Mouse (Mus musculus) cerebellum, adult 11 months (tissue): ENCODE measurements at regions not wholly inside any gene's neighbourhood (a gene's known extent, or its start where the extent isn't known, plus 50 kb on each side); places are given as distances from the start of the nearest gene placed in this dataset.
A peak's percentile ranks its signal among the peaks of the same experiment; 100 is the strongest.

Experiments
- DNase-seq: peaks from one replicate; pipeline ENCODE4 v3.0.0; 2022

DNA sequence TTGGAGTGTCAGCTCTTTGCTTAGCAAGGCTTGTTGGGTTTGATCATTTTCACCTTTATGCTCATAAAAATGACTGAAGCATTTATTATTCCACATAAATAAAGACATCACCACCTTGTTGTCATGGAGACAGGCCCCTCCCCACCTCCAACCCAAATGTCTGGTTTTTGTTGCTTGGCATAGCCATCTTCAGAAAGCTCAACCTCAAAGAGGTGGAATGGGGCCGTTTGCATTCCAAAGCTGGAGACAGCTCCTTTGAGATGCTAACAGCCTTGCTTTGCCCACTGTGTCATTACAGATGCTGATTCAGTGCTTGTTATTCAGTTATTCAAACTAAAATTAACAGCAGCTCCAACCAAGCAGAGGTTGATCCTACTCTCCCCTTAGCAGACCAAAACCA, 51.9 kb upstream of the Lgalsl start:
- no peak for DNase-seq

DNA sequence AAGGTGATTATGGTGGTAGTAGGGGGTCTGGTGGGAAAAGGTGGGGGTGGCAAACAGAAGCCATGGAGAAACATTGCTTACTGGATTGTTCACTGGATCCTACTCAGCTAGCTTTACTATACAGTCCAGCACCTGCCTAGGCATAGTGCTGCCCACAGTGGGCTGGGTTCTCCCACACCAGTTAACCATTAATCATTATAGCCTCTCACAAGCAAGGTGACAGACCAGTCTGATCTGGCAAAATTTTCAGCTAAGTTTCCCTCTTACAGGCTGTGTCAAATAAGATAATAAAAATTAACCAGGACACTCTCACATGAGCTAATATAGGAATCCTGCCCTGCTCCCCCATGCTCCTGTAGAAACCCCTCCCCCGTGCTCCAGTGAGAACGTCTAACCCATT, 53.1 kb upstream of the Lgalsl start:
- no peak for DNase-seq

DNA sequence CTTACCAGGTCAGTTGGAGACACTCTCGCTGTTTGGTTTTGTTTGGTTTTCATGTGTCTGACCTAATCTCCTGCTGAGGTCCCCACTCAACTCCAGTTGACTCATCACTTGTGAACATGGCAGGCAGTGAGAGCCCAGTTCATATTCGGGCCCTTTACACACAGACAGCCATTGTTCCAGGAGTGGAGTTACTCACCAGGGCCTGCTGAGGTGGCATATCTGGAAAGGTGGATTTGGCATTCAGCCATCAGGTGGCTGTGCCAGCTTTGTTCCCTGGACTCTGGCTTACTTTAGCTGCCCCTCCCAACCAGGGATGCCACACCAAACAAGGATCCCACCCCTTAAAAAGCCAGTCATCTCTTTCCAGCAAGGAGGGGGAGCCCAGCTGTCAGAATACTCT, 56.2 kb upstream of the Lgalsl start:
- DNase-seq: no peak

DNA sequence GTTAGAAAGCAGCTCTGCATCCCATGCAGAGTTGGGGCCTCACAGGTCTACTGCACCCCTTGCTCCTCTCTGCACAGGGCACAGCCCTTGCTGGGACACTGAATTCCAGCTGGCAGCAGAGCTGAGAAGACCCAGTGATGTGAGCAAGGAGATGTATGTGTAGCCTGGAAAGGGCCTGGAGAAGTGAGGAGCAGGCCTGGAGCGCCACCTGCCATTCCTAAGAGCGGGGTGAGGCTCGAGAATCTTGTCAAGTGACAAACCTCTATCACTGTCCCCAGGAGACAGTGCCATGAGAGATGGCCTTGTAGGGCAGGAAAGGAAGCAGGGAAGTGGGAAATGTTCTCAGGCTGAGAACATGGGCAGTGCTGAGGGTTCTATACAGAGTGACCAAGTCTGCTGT, 59.6 kb upstream of the Lgalsl start:
- DNase-seq: no peak

DNA sequence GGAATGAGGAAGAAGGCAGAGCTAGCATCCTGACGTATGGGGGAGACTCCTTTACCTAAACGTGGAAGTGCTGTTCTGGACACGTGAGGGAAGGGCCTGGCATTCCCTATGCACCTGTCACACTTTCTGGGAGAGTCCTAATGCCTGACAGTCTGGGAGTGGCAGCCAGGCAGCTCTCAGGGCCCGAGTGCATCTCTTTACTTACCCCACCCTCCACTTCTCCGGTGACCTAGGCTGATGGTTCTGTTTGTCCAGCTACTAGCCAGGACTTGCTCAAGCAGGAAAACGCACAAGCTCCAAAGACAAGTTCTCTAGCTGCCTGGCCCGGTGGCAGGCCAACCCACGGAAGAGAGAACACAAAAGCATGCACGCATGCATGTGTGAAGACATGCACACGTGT, 60.9 kb upstream of the Lgalsl start:
- DNase-seq: no peak

DNA sequence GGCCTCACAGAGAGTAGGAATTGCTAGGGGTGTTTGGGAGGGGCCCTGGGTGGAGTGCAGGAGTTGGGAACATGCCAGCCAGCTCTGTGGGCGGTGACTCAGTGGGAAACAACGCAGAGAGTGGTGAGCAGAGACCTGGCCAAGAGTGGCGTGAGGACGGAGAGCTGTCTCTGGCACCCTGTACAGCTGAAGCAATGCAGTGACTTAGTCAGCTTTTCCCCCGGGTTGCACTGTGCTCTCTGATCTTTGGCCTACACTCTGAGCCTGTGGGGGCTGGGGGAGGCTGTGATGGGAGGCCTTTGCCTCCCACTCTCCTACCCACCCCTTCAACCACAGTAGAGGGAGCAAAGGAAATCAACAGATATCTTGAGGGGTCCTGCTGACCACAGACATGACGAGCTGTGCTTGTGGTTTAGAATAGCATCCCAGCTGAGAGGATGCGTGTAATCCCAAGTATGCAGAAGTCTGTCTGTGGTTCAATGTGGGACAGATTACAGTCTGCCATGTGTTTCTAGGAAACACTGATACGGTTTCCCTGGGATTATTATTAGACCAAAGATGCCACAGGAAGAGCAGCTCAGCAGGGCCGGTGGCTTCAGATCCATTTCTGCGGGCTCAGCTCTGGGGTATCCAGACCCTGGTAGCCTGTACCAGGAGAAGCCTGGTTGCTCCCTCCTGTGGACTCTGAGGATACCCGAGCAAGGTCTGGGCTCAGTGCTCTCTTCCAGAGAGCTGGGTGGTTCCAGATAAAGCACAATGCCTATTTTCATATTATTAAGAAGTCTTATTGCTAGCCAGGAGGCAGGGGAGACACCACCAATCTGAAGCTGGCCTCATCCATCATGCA, 65.6 kb upstream of the Lgalsl start:
- no peak for DNase-seq

DNA sequence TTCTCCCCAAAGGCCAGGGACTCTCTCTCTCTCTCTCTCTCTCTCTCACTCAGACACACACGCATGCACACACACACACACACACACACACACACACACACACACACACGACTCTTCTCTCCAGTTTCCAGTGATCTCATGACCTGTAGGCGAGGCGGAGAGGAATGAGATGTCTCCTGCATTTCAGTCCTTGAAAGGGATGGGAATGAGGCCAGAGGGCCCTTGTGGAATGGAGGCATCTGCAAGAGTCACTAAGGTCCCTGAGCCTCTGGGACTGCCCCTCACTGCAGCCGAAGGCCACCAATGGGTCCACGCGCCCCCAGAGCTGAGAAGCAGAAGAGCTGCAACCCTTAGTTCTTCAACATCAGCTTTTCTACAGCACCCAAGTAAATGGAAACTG, 66.6 kb upstream of the Lgalsl start:
- DNase-seq: no peak

DNA sequence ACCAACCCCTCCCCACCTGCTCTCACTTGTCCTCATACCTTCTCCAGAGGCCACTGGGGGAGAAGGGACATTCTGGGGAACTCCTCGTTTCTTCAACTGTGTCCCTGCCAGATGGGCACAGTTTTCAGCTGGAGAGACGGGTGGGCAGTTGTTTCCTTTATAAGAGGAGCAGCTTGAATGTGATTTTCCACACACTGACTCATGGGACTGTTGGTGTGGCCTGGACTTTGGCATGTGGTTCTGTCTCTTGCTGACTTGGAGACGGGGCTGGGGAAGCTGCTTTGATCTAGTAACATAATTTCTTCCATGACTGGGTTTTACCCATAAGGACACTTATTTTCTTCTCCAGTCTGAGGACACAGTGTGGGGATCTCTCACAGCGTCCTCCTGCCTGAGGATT, 67.7 kb upstream of the Lgalsl start:
- no peak for DNase-seq

DNA sequence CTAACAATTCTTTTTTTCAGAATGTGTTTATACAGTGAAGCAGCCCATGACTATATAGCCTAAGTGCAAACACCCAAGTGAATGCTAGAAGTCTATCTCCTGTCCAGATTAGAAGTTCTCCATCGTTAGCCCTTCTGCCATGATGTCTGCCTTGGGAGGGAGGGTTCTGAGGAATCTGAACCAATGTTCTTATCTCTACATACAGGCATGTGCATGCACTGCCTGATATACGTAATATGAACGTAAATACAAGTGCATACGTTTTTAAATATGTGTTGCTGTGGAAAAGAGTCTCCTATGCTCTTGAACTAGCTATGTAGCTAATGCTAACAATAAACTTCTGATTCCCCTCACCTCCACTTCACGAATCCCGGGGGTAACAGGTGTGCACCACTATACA, 68.9 kb upstream of the Lgalsl start:
- DNase-seq: no peak

DNA sequence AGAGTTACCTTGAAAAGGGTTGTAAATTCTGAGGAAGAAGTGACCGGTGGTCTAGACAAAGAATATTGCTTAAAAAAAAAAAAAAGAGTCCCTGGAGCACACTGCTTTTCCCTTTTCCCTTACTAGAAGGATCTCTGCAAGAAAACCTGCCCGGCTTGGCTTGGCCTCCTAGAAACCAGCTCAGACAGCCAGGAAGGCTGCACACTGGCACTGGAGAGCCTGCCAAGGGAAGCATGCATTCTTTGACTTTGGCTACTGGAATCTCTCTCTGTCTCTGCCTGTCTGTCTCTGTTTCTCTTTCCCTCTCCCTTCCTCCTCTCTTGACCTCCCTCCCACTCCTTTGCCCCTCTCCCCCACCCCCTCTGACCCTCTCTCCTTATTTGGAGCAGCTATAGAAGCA, 71.1 kb upstream of the Lgalsl start:
- no peak for DNase-seq

DNA sequence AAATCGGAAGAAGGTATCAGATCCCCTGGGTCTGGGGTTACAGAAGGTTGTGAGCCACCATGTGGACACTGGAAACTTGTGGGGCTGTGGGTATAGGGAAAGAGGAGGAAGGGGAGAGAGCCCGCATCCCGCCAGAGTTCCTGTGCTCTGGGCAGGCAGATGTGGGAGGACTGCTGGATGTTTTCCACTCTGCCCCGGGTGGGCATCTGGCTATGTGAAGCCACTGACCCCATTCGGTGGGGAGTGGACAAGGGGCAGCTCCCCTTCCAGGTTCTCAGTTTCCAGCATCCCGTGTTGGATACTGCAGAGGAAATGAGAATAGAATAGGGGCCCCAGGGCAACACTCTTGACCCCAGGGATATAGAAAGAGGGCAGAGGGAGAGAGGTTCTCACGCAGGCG, 72.1 kb upstream of the Lgalsl start:
- no peak for DNase-seq

DNA sequence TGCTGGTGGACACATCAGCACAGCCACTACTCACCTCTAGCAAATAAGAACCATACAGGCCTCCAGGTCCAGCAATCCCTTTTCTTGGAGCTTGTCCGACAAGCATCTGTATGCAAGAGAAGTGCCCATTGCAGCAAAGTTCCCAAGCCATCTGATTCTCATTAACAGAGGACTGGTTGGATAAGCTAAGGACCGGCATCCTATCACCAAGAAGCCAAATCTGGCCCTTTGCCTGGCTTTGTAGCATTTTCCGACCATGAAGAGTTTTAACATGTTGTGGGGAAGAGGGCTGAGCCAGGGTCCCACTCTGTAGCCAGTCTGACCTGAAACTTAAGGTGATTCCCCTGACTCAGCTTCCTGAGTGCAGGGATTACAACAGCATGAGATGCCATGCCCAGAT, 77.1 kb upstream of the Lgalsl start:
- no peak for DNase-seq

DNA sequence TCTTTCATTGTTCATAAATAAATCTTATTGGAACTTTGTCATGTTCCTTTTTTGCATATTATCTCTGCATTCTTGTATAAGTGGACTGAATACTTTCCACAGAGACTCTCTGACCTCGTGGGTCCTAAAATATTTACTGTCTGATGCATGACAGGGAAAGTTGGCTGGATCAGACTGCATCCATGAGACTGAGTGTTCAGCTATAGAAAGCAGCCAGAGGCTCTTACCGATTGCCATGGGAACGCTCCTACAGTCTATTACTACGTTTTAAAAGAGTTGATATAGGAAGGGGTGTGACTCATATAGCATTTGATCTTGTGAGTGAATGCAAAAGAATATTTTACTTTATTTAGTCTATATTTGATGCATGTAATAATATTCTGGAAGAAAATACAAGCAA, 77.6 kb upstream of the Lgalsl start:
- DNase-seq: no peak

DNA sequence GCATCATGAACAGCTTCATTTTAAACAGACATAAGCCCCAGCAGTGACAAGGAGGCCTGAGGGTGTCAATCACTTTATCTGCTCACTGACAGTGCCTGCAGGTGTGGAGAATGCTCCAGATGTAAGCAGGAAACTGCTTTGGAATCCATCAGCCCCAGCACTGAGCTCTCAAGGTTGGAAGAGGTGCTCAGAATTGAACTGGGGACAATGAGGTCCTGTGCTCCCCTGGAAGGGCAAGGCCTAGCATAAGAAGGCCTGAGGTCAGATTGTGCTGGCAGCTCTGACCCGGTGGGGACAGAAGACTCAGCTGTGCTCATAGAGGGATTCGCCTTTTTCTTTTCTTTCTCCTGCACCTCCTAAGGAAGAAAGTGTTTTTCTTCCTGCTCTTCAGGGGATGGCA, 82.2 kb upstream of the Lgalsl start:
- no peak for DNase-seq

DNA sequence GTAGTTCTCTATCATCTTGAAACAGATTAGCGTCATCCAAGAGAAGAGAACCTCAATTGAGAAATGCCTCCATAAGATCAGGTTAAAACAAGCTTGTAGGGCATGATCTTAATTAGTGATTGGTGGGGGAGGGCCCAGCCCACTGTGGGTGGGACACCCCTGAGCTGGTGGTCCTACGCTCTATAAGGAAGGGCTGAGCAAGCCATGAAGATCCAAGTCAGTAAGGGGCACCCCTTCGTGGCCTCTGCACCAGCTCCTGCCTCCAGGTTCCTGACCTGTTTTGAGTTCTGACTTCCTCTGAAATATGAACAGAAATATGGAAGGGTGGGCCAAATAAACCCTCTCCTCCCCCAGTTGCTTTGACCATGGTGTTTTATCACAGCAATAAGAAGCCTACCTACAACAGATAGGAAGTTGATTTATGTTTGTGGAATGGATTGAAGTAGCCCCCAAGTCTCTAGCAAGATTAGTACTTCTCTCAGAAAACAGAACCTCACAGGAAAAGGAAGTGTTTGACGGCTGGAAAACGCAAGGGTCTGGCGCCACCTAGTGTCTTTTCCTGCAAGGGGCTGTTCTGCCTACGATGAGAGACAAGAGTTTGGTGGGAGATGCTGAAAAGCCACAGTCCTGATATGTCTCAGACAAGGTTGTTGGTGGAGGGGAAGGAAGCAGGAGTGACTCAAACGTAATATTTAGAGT, 82.9 kb upstream of the Lgalsl start:
- DNase-seq: peak; percentile 61

DNA sequence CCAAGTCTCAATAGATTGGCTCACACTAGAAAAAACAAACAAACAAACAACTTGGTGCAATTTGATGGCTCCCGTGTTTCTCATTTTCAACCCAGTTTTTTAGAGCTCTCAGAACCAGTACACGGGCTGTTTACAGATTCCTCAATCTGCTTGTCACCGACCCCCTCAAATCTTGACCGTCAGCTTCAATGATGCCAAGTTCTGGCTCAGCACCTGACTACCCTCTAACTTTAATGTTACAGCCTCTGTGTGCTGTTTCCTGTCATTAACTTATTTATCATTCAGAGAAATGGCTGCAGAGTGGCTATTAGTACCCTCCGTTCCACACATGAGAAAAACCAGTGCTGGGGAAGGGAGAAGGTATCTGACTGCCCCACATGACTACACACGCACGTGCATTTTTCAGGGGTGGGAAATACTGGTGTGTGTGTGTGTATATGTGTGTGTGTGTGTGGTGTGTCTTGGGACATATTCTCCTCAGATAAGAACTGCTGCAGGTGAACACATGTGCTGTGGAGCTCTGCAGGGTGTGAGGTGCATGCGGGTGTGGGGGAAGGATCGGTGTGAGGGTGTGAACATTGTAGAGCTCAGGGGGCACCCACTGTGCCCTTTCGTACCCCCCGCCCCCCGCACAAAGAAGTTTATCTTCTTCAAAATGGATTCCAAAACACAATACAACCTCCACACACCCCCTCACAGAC, 83.6 kb upstream of the Lgalsl start:
- DNase-seq: no peak

DNA sequence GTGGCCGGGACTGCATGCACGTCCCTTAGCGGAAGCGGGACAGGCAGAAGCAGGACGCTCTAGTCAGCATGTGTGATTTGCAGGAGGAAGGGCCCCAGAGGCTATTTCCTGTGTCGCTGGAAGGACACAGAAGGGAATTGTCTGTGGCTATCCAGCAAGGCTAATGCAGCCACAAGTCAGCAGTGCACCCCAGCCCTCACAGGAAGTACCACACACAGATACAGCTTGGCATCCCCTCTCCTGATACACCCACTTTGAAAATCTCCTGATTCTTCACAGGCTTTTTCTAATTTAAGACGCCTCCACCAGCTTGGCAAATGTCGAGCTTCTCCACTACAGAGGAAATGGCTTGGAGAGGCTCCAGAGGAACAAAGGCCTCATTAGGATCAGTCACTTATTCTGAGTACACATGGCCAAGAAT, 84.3 kb upstream of the Lgalsl start:
- DNase-seq: no peak

DNA sequence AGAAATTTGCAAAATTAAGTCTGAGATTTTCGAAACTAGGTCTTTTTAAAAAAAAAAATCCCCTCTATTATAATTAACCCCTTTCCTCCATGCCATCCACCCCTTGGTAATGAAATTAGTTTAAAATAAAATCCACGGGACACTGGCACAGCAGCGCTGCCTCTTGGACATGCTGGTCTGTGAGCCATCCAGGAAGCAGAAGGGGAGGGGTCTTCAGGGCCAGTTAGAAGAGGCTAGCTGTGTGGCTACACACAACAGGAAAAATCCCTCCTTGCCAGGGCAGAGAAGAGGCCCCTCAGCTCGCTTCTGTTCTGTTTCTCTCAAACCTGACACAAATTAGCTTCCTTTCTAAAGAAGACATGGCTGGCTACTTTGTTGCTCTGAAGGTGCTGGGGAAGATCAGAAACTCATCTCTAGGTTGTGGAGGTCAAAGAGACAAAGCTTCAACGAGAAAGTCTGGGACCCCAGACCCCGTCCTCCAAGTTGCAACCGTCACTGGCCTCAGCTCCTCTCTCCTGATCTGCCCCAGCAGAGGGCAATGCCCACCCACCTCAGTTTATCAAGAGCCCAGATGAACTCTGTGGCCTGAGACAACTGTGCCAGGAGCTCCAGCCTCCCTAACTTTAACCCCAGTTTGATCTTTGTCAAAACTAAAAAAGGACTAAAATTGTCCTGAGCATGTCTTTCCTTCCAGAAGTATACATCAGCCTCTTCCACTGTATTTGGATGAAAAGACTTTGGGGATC, 85.0 kb upstream of the Lgalsl start:
- no peak for DNase-seq

DNA sequence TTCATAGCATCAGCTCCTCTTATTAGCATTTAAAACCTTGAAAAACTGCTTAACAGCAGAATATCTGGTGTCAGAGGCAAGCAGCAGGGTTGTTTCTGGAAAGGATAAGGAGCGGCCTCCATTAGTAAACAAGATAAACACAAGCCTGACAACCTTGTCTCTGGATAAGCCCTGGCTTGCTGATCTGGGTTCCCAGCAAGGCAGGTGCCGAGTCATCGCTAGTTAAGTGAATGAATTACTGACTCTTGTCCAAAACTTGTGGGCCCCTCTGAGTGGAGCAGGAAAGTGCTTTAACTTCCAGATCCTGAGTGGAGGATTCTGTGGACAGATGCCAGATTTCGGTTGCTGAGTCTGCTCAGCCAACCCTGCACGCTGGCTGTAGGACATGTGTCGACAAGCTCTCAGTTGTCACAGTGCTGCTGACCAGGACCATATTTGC, 85.6 kb upstream of the Lgalsl start:
- no peak for DNase-seq

DNA sequence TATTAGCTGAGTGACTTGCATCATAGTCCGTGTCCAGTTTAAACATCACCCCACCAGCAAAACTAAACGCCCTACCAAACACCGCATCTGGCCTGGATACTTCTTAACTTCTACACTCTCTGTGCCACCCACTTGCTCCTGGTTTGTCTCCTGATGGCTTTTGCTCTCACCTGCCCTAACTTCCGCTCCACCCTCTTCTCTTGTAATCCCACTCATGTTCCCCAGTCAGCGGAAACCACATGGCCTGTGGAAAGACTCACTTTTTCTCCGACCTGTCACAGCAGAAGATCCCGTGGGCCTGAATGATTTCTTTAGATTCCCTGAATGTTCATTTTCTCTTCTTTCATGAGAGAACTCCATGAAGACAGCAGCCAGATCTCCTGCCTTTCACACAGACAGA, 86.1 kb upstream of the Lgalsl start:
- no peak for DNase-seq

DNA sequence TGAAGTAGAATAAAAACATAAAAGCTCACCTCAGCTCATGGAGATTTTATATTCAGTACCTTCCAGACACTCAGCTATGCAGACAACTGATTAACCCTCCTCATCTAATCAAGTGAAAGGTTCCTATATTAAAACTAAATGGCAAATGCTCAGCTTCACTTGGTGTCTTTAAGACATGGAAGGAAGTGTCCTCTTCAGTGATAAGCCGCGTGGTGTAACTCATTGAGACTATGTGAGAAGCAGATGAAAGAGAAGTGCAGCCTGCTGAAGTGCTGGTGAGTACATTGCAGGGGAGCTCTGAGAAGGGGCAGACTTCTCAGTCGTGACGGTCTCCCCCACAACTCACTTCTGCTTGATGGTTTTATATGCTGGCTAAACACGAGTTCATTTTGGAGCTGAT, 86.6 kb upstream of the Lgalsl start:
- no peak for DNase-seq

DNA sequence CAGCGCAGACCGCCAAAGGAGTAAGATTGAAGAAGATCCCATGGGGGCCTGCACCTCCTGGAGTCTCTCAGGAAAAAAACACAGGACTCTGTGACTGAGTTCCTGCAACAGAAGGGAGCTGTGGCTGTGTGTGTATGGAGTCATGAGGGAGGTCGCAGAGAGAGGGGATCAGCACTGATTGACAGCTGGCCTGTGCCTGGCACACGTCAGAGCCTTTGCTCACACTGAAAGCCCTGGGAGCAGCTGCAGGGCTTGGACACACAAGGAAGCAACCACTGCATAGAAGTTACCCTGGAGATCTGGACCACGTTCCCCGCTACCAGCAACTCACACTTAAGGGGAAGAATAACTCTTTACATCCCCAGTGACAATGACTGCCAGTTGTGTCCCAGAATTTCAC, 92.3 kb upstream of the Lgalsl start:
- DNase-seq: no peak

DNA sequence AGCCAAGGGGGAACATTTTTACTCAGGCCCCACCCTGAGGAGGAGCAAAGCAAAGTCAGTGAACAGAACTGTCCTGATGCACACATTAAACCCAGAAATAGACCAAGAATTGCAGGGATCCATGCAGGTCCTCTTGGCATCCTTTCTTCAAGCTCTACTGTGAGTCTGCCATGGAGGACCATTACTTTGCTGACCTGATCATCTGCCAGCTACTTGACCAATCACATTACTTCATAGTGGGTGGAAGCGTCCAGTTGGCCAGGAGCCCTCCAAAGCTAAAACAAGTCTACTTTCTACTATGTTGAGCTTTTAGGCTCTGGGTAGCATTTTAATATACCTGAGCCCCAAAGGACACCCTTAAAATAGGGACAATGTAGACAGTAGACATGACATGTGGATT, 98.6 kb upstream of the Lgalsl start:
- no peak for DNase-seq
